Comparison of ENCODE assay signal across 20 mouse cellular contexts in genomic region chr9:44473184-44473583, GRCm38 (mm10). TPM values are rescaled to one million over a fixed set of nuclear protein-coding genes. Genes with fewer than 3 reads are reported as not detected.
DNase-seq lines count a peak whose midpoint lies in the region; ATAC-seq and TF ChIP-seq lines count a peak whose summit lies in the region.
"Had no signal": no experiment of that assay in that cellular context is flagged by ENCODE, and none has a peak within 500 bp of the region (broad histone marks: within the 10 kb centered on the region; RNA-seq: fewer than 3 reads in every experiment).

No protein-coding gene starts in this region.

- no peak overlapping the region for H3K9ac ChIP-seq in heart, postnatal 0 days (replicated peaks; ENCODE audit: low read depth, low read length)
- H3K9ac ChIP-seq in liver, embryonic 14.5 days (replicated peaks): no peak overlapping the region
- no peak overlapping the region for H3K9ac ChIP-seq in liver, embryonic 11.5 days (ENCODE audit: low read depth, low read length)
- H3K9ac ChIP-seq in MEL (ENCODE audit: control insufficient read depth, low read depth, low read length, poor library complexity, severe bottlenecking): no peak overlapping the region
- H3K9ac ChIP-seq: embryonic facial prominence, embryonic 15.5 days; liver, embryonic 15.5 days; midbrain, embryonic 13.5 days had no signal

- no peak for DNase-seq in heart, postnatal 0 days (ENCODE audit: low spot score)
- no peak for DNase-seq in heart, postnatal 25 days (ENCODE audit: low spot score)
- no peak for DNase-seq in liver, embryonic 14.5 days (ENCODE audit: low read depth in 3 of 3, low spot score in 3 of 3)
- no peak for DNase-seq in liver, embryonic 11.5 days (ENCODE audit: low spot score)
- DNase-seq in B cell, adult 2 months: peak; percentile 42
- peak; percentile 45 for DNase-seq in MEL (ENCODE audit: low read depth, low spot score)
- DNase-seq in embryo, embryonic 9.5 days (ENCODE audit: extremely low spot score): no peak
- DNase-seq: kidney, postnatal 4 days; layer of hippocampus, postnatal 36 days had no signal

- no peak overlapping the region for H3K27ac ChIP-seq in heart, postnatal 0 days (ENCODE audit: low read depth)
- no peak overlapping the region for H3K27ac ChIP-seq in liver, embryonic 14.5 days
- no peak overlapping the region for H3K27ac ChIP-seq in liver, embryonic 11.5 days (ENCODE audit: low read depth, low read length)
- no peak overlapping the region for H3K27ac ChIP-seq in MEL (ENCODE audit: control insufficient read depth, low read depth, low read length)
- H3K27ac ChIP-seq: embryonic facial prominence, embryonic 15.5 days; heart, embryonic 10.5 days; limb, embryonic 10.5 days; liver, embryonic 15.5 days; macrophage; midbrain, embryonic 13.5 days had no signal

- 64% methylated on average over 3 of the region's 3 CpGs for WGBS in heart, postnatal 0 days
- WGBS in liver, embryonic 14.5 days (ENCODE audit: insufficient replicate concordance): 33% methylated on average over 3 of the region's 3 CpGs
- WGBS in liver, embryonic 11.5 days: 53% methylated on average over 3 of the region's 3 CpGs

- peak; percentile 34 for TF ChIP-seq RAD21 in MEL (IDR thresholded peaks at IDR 0.05; ENCODE audit: low read depth, low read length)

- no peaks in the 10 kb centered on the region for H3K36me3 ChIP-seq in heart, postnatal 0 days (replicated peaks; ENCODE audit: control insufficient read depth, insufficient read depth, low read length)
- H3K36me3 ChIP-seq in liver, embryonic 14.5 days (replicated peaks; ENCODE audit: control insufficient read depth, insufficient read depth, low read depth): no peaks in the 10 kb centered on the region
- no peaks in the 10 kb centered on the region for H3K36me3 ChIP-seq in liver, embryonic 11.5 days (ENCODE audit: control insufficient read depth, insufficient read depth, low read length)
- no peaks in the 10 kb centered on the region for H3K36me3 ChIP-seq in MEL (ENCODE audit: control insufficient read depth in 1 of 2, insufficient read depth in 2 of 2, low read length in 2 of 2)
- H3K36me3 ChIP-seq: embryonic facial prominence, embryonic 15.5 days; heart, embryonic 10.5 days; limb, embryonic 10.5 days; liver, embryonic 15.5 days; midbrain, embryonic 13.5 days had no signal

- no peaks in the 10 kb centered on the region for H3K79me2 ChIP-seq in MEL (ENCODE audit: control insufficient read depth, insufficient read depth, low read length, poor library complexity)

- intact Hi-C loops in heart, postnatal 25 days (cut with DNase I): loop anchor here (2.0 kb wide), 1 partner anchor 18 kb away; the partner anchor contains the start of gene Upk2

- H3K4me2 ChIP-seq in heart, postnatal 0 days (ENCODE audit: low read depth, low read length): no peak overlapping the region
- no peak overlapping the region for H3K4me2 ChIP-seq in liver, embryonic 14.5 days (ENCODE audit: low read depth)
- no peak overlapping the region for H3K4me2 ChIP-seq in liver, embryonic 11.5 days
- H3K4me2 ChIP-seq: embryonic facial prominence, embryonic 15.5 days; liver, embryonic 15.5 days; midbrain, embryonic 13.5 days had no signal

- no peak for TF ChIP-seq EP300 in heart, postnatal 0 days (IDR thresholded peaks at IDR 0.05; ENCODE audit: low read depth)
- TF ChIP-seq EP300 in liver, embryonic 14.5 days (IDR thresholded peaks at IDR 0.05; ENCODE audit: low read depth): no peak
- TF ChIP-seq EP300 in MEL (IDR thresholded peaks at IDR 0.05; ENCODE audit: low read depth in 1 of 2, low read length in 2 of 2): no peak

- TF ChIP-seq POLR2A in MEL (IDR thresholded peaks at IDR 0.05; ENCODE audit: control insufficient read depth in 1 of 2, insufficient read depth in 1 of 2, low read depth in 1 of 2, low read length in 2 of 2, poor library complexity in 1 of 2): no peak

- no peak overlapping the region for H3K4me3 ChIP-seq in heart, postnatal 0 days (ENCODE audit: low read depth, low read length)
- no peak overlapping the region for H3K4me3 ChIP-seq in liver, embryonic 14.5 days (ENCODE audit: insufficient read depth in 1 of 2, low read depth in 2 of 2, low read length in 2 of 2)
- H3K4me3 ChIP-seq in liver, embryonic 11.5 days (ENCODE audit: low read depth, low read length): no peak overlapping the region
- H3K4me3 ChIP-seq in MEL (ENCODE audit: control insufficient read depth in 1 of 2, insufficient read depth in 1 of 2, low read depth in 2 of 2, low read length in 2 of 2): no peak overlapping the region
- H3K4me3 ChIP-seq: embryonic facial prominence, embryonic 15.5 days; heart, embryonic 10.5 days; limb, embryonic 10.5 days; liver, embryonic 15.5 days; midbrain, embryonic 13.5 days had no signal

- 0 out of 2 replicates have a peak, but pooled peaks have one; percentile 2 for TF ChIP-seq CTCF in heart, postnatal 0 days (IDR thresholded peaks at IDR 0.05; ENCODE audit: low read depth)
- peak; percentile 45; the same call in 1 of the 2 replicates for TF ChIP-seq CTCF in liver, embryonic 14.5 days (IDR thresholded peaks at IDR 0.05; ENCODE audit: low read depth)
- peak; percentile 45 to 55 (median 53) for TF ChIP-seq CTCF in MEL (IDR thresholded peaks at IDR 0.05 in 2 of 3, conservative IDR thresholded peaks at IDR 0.05 in 1 of 3; ENCODE audit: control insufficient read depth in 1 of 3, insufficient read depth in 1 of 3, low read depth in 2 of 3, low read length in 3 of 3, poor library complexity in 1 of 3, severe bottlenecking in 1 of 3)

- ATAC-seq in heart, postnatal 0 days (ENCODE audit: insufficient read depth, low read depth): no peak
- no peak for ATAC-seq in liver, embryonic 14.5 days (ENCODE audit: insufficient read depth)
- no peak for ATAC-seq in liver, embryonic 11.5 days (replicated peaks; ENCODE audit: low FRiP score)
- ATAC-seq: forebrain, embryonic 14.5 days; midbrain, embryonic 13.5 days had no signal

- no peaks in the 10 kb centered on the region for H3K9me3 ChIP-seq in heart, postnatal 0 days (replicated peaks; ENCODE audit: control insufficient read depth, low read length)
- H3K9me3 ChIP-seq in liver, embryonic 14.5 days (ENCODE audit: control insufficient read depth, low read length): no peaks in the 10 kb centered on the region
- H3K9me3 ChIP-seq in liver, embryonic 11.5 days (ENCODE audit: control insufficient read depth, low read length): no peaks in the 10 kb centered on the region
- no peaks in the 10 kb centered on the region for H3K9me3 ChIP-seq in MEL (replicated peaks; ENCODE audit: insufficient read depth, low read length)
- H3K9me3 ChIP-seq: embryonic facial prominence, embryonic 15.5 days; heart, embryonic 10.5 days; limb, embryonic 10.5 days; liver, embryonic 15.5 days; midbrain, embryonic 13.5 days had no signal

- peaks cover 8% of the 10 kb centered on the region; the same call in 1 of the 2 replicates for H3K4me1 ChIP-seq in heart, postnatal 0 days (ENCODE audit: control insufficient read depth, insufficient read depth)
- peaks cover 0 to 8% of the 10 kb centered on the region in 2 experiments; a peak in 2 of 4 replicates for H3K4me1 ChIP-seq in liver, embryonic 14.5 days (replicated peaks; ENCODE audit: control insufficient read depth in 2 of 2, insufficient read depth in 2 of 2, low read length in 1 of 2)
- H3K4me1 ChIP-seq in liver, embryonic 11.5 days (replicated peaks; ENCODE audit: control insufficient read depth, insufficient read depth, low read length): peaks cover 8% of the 10 kb centered on the region
- H3K4me1 ChIP-seq in MEL (ENCODE audit: control insufficient read depth in 1 of 2, insufficient read depth in 2 of 2, low read length in 2 of 2): peaks cover 2 to 3% of the 10 kb centered on the region in 2 experiments; a peak in 1 of 4 replicates

- 0 out of 2 replicates have a peak, but pooled peaks cover 4% of the 10 kb centered on the region for H3K27me3 ChIP-seq in heart, postnatal 0 days (ENCODE audit: control insufficient read depth, insufficient read depth, low read length)
- peaks cover 1% of the 10 kb centered on the region; the same call in 1 of the 2 replicates for H3K27me3 ChIP-seq in liver, embryonic 14.5 days (ENCODE audit: control insufficient read depth, insufficient read depth, low read length)
- no peaks in the 10 kb centered on the region; the same call in 1 of the 2 replicates for H3K27me3 ChIP-seq in liver, embryonic 11.5 days (replicated peaks; ENCODE audit: control insufficient read depth, insufficient read depth, low read length)
- peaks cover 13 to 14% of the 10 kb centered on the region in 2 experiments for H3K27me3 ChIP-seq in MEL (ENCODE audit: control insufficient read depth in 1 of 2, insufficient read depth in 2 of 2, low read length in 2 of 2)
- H3K27me3 ChIP-seq: embryonic facial prominence, embryonic 15.5 days; midbrain, embryonic 13.5 days had no signal

RNA-seq across cellular contexts. Expression of gene Bcl9l, which starts 9.4 kb away (rescaled TPM):
- 12.4 and 33.9 TPM in 2 replicates for total RNA-seq in heart, postnatal 0 days (2014; rRNA removed; ENCODE audit: low replicate concordance)
- polyA plus RNA-seq in heart, postnatal 0 days (2015; fragmentation: Nextera tagmentation; extraction: Ambion mirVana): 4.4 and 5.2 TPM in 2 replicates
- total RNA-seq in heart, postnatal 25 days (2021): 10 to 100 TPM; 44.9 to 57.6 TPM
- 1.6 and 1.9 TPM in 2 replicates for polyA plus RNA-seq in liver, embryonic 14.5 days (2012; rRNA removed)
- 1.0 and 1.5 TPM in 2 replicates for polyA plus RNA-seq in liver, embryonic 14.5 days (2014; fragmentation: Nextera tagmentation; extraction: Ambion mirVana)
- 4.1 and 5.0 TPM in 2 replicates for polyA plus RNA-seq in liver, embryonic 11.5 days (2014; fragmentation: Nextera tagmentation; extraction: Ambion mirVana)
- 0.58 and 0.78 TPM in 2 replicates for total RNA-seq in MEL (2012; rRNA removed)
- 1 to 10 TPM in 1 of 2 experiments, not detected in 1; 5.1 TPM for polyA plus RNA-seq in MEL (2012; ENCODE audit: insufficient read depth in 1 of 2, insufficient read length in 2 of 2, low read depth in 1 of 2, low replicate concordance in 2 of 2, missing spikeins in 1 of 2)

RNA-seq across cellular contexts. Expression of gene Upk2, which starts 18.4 kb away (rescaled TPM):
- total RNA-seq in heart, postnatal 0 days (2014; rRNA removed; ENCODE audit: low replicate concordance): 18.0 TPM in 1 of 2 replicates, not detected in the other
- not detected in 2 replicates for polyA plus RNA-seq in heart, postnatal 0 days (2015; fragmentation: Nextera tagmentation; extraction: Ambion mirVana)
- not detected for total RNA-seq in heart, postnatal 25 days (2021)
- 0.04 TPM in 1 of 2 replicates, not detected in the other for polyA plus RNA-seq in liver, embryonic 14.5 days (2012; rRNA removed)
- polyA plus RNA-seq in liver, embryonic 14.5 days (2014; fragmentation: Nextera tagmentation; extraction: Ambion mirVana): not detected in 2 replicates
- not detected in 2 replicates for polyA plus RNA-seq in liver, embryonic 11.5 days (2014; fragmentation: Nextera tagmentation; extraction: Ambion mirVana)
- not detected in 2 replicates for total RNA-seq in MEL (2012; rRNA removed)
- polyA plus RNA-seq in MEL (2012; ENCODE audit: insufficient read depth in 1 of 2, insufficient read length in 2 of 2, low read depth in 1 of 2, low replicate concordance in 2 of 2, missing spikeins in 1 of 2): not detected
- total RNA-seq: hematopoietic stem cell, adult 5-6 weeks; layer of hippocampus, postnatal 36 days had no signal
- polyA plus RNA-seq: forebrain, embryonic 14.5 days; heart, embryonic 10.5 days; limb, embryonic 10.5 days; liver, embryonic 15.5 days; macrophage; midbrain, embryonic 13.5 days; spleen, adult 2 months had no signal

RNA-seq across cellular contexts. Expression of gene Foxr1, which starts 32.2 kb away (rescaled TPM):
- not detected in 2 replicates for total RNA-seq in heart, postnatal 0 days (2014; rRNA removed; ENCODE audit: low replicate concordance)
- not detected in 2 replicates for polyA plus RNA-seq in heart, postnatal 0 days (2015; fragmentation: Nextera tagmentation; extraction: Ambion mirVana)
- total RNA-seq in heart, postnatal 25 days (2021): not detected
- not detected in 2 replicates for polyA plus RNA-seq in liver, embryonic 14.5 days (2012; rRNA removed)
- not detected in 2 replicates for polyA plus RNA-seq in liver, embryonic 14.5 days (2014; fragmentation: Nextera tagmentation; extraction: Ambion mirVana)
- not detected in 2 replicates for polyA plus RNA-seq in liver, embryonic 11.5 days (2014; fragmentation: Nextera tagmentation; extraction: Ambion mirVana)
- total RNA-seq in MEL (2012; rRNA removed): 0.08 TPM in 1 of 2 replicates, not detected in the other
- under 1 TPM in 1 of 2 experiments, not detected in 1; 0.07 TPM for polyA plus RNA-seq in MEL (2012; ENCODE audit: insufficient read depth in 1 of 2, insufficient read length in 2 of 2, low read depth in 1 of 2, low replicate concordance in 2 of 2, missing spikeins in 1 of 2)
- total RNA-seq: gastrocnemius, adult 8-10 months; hematopoietic stem cell, adult 5-6 weeks; layer of hippocampus, postnatal 36 days had no signal
- polyA plus RNA-seq: embryonic facial prominence, embryonic 15.5 days; forebrain, embryonic 14.5 days; heart, embryonic 10.5 days; intestine, embryonic 14.5 days; limb, embryonic 10.5 days; liver, embryonic 15.5 days; macrophage; midbrain, embryonic 13.5 days had no signal

RNA-seq across cellular contexts. Expression of gene Ccdc84, which starts 54.8 kb away (rescaled TPM):
- 13.7 and 45.1 TPM in 2 replicates for total RNA-seq in heart, postnatal 0 days (2014; rRNA removed; ENCODE audit: low replicate concordance)
- polyA plus RNA-seq in heart, postnatal 0 days (2015; fragmentation: Nextera tagmentation; extraction: Ambion mirVana): 17.2 and 17.7 TPM in 2 replicates
- total RNA-seq in heart, postnatal 25 days (2021): 1 to 10 TPM; 7.2 to 8.0 TPM
- polyA plus RNA-seq in liver, embryonic 14.5 days (2012; rRNA removed): 15.3 and 16.3 TPM in 2 replicates
- 10.0 TPM in 2 replicates for polyA plus RNA-seq in liver, embryonic 14.5 days (2014; fragmentation: Nextera tagmentation; extraction: Ambion mirVana)
- polyA plus RNA-seq in liver, embryonic 11.5 days (2014; fragmentation: Nextera tagmentation; extraction: Ambion mirVana): 25.0 and 26.1 TPM in 2 replicates
- 13.2 and 18.7 TPM in 2 replicates for total RNA-seq in MEL (2012; rRNA removed)
- 10 to 100 TPM in 1 of 2 experiments, not detected in 1; 18.0 TPM for polyA plus RNA-seq in MEL (2012; ENCODE audit: insufficient read depth in 1 of 2, insufficient read length in 2 of 2, low read depth in 1 of 2, low replicate concordance in 2 of 2, missing spikeins in 1 of 2)

Comparison
In these comparisons a context has a peak if more than half of its experiments do, and no peak if none do; other contexts are left out.
1. DNase-seq: peak in B cell, adult 2 months (2 of 2) and MEL (single experiment); none in heart, postnatal 0 days (single experiment), heart, postnatal 25 days (single experiment), liver, embryonic 14.5 days (0 of 3), liver, embryonic 11.5 days (single experiment) and embryo, embryonic 9.5 days (single experiment).
2. CTCF ChIP-seq: peak in every context shown above with its lines; median percentile 53 in MEL; 45 in liver, embryonic 14.5 days; 2 in heart, postnatal 0 days.